Mouse (Mus musculus) ES-Bruce4 (cell line): ENCODE data around the gene Msl1. TPM values are rescaled to one million over a fixed set of nuclear protein-coding genes. Genes with fewer than 3 reads are reported as not detected.
A peak's percentile ranks its signal among the peaks of the same experiment; 100 is the strongest.

Experiments used
- H3K27ac ChIP-seq: 2 replicates; pipeline ENCODE4 v1.5.1; 2012; ENCODE audit warnings: low read length, inconsistent platforms; ENCODE audit not compliant: insufficient read depth
- H3K27me3 ChIP-seq: 2 replicates; pipeline ENCODE4 v1.6.1; 2012; ENCODE audit warnings: mild to moderate bottlenecking, low read length, inconsistent platforms; ENCODE audit not compliant: control insufficient read depth, poor library complexity, insufficient read depth, severe bottlenecking
- H3K36me3 ChIP-seq: 2 replicates; pipeline ENCODE4 v1.6.1; 2012; ENCODE audit warnings: inconsistent platforms, mild to moderate bottlenecking, low read length, moderate library complexity; ENCODE audit not compliant: control insufficient read depth, poor library complexity, insufficient read depth, severe bottlenecking
- H3K4me1 ChIP-seq: one replicate; pipeline ENCODE4 v1.8.1; 2011; ENCODE audit warnings: low read length; ENCODE audit not compliant: control insufficient read depth, insufficient read depth
- H3K4me3 ChIP-seq: 2 replicates; pipeline ENCODE4 v1.5.1; 2011; ENCODE audit warnings: low read depth, mild to moderate bottlenecking, low read length
- H3K9ac ChIP-seq: 2 replicates; pipeline ENCODE4 v1.6.1; 2012; ENCODE audit warnings: low read depth, mild to moderate bottlenecking, inconsistent platforms; ENCODE audit not compliant: poor library complexity, severe bottlenecking
- H3K9me3 ChIP-seq: replicated peaks from 2 replicates; pipeline ENCODE4 v1.6.1; 2012; ENCODE audit warnings: mild to moderate bottlenecking, low read length, inconsistent platforms; ENCODE audit not compliant: control insufficient read depth, poor library complexity, insufficient read depth, severe bottlenecking
- CTCF ChIP-seq: IDR thresholded peaks from one replicate; pipeline ENCODE4 v1.8.1; 2011; ENCODE audit warnings: low read depth, low read length
- EP300 ChIP-seq: IDR thresholded peaks from 2 replicates; pipeline ENCODE4 v1.6.1; 2011; ENCODE audit warnings: low read depth, low read length; ENCODE audit not compliant: insufficient read depth
- POLR2A ChIP-seq: IDR thresholded peaks from one replicate; pipeline ENCODE4 v1.8.1; 2011; ENCODE audit warnings: low read length; ENCODE audit not compliant: insufficient read depth
- polyA plus RNA-seq: library from polyadenylated mRNA; stranded (reverse); fragments of >200 nt; gene quantifications from 2 replicates; pipeline ENCODE4 v1.2.4, GENCODE M21; 2011; ENCODE audit warnings: low read depth; ENCODE audit not compliant: missing spikeins, insufficient read depth, insufficient read length

Msl1 gene
- polyA plus RNA-seq, 1 experiment = 68.7 TPM

- H3K9ac ChIP-seq = no peak overlapping the region
- no peaks in the 10 kb centered on the region for H3K4me1 ChIP-seq
- peaks cover 10% of the 10 kb centered on the region for H3K36me3 ChIP-seq
- H3K9me3 ChIP-seq = no peaks in the 10 kb centered on the region
- TF ChIP-seq EP300 = no peak
- no peak for TF ChIP-seq CTCF
- no peak for TF ChIP-seq POLR2A
- no peak overlapping the region for H3K4me3 ChIP-seq
- H3K27me3 ChIP-seq = peaks cover 13% of the 10 kb centered on the region
- no peak overlapping the region for H3K27ac ChIP-seq
These were observed 42.6 kb downstream of the Msl1 start for GRCm38 (mm10) chr11:98837917-98838316.

GRCm38 (mm10) chr11:98838512-98838911, 43.2 kb downstream of the Msl1 start:
- Histone ChIP-seq H3K27me3 (peaks cover 13% of the 10 kb centered on the region), H3K27ac (no peak overlapping the region), H3K4me1 (no peaks in the 10 kb centered on the region), H3K4me3 (no peak overlapping the region), H3K36me3 (peaks cover 4% of the 10 kb centered on the region; the same call in 1 of the 2 replicates), H3K9me3 (no peaks in the 10 kb centered on the region), H3K9ac (no peak overlapping the region)
- TF ChIP-seq POLR2A = no peak
- no peak for TF ChIP-seq CTCF
- TF ChIP-seq EP300 = no peak

GRCm38 (mm10) chr11:98839402-98839801, 44.1 kb downstream of the Msl1 start:
- Histone ChIP-seq H3K27me3 (peaks cover 13% of the 10 kb centered on the region), H3K27ac (no peak overlapping the region), H3K4me1 (no peaks in the 10 kb centered on the region), H3K9me3 (no peaks in the 10 kb centered on the region), H3K36me3 (no peaks in the 10 kb centered on the region), H3K9ac (no peak overlapping the region), H3K4me3 (no peak overlapping the region)
- TF ChIP-seq POLR2A = no peak
- TF ChIP-seq CTCF = no peak
- TF ChIP-seq EP300 = no peak

- Histone ChIP-seq H3K36me3 (no peaks in the 10 kb centered on the region), H3K4me1 (no peaks in the 10 kb centered on the region), H3K27me3 (peaks cover 13% of the 10 kb centered on the region), H3K4me3 (no peak overlapping the region), H3K9me3 (no peaks in the 10 kb centered on the region), H3K27ac (no peak overlapping the region), H3K9ac (no peak overlapping the region)
- TF ChIP-seq POLR2A (no peak), EP300 (no peak), CTCF (no peak)
These were observed 44.6 kb downstream of the Msl1 start for GRCm38 (mm10) chr11:98839897-98840296.

GRCm38 (mm10) chr11:98846016-98846415, 50.7 kb downstream of the Msl1 start:
- Histone ChIP-seq H3K4me3 (0 out of 2 replicates have a peak overlapping the region, but pooled peaks have one; percentile 9), H3K9me3 (no peaks in the 10 kb centered on the region), H3K27ac (no peak overlapping the region), H3K9ac (no peak overlapping the region), H3K4me1 (peaks cover 3% of the 10 kb centered on the region), H3K27me3 (no peaks in the 10 kb centered on the region), H3K36me3 (no peaks in the 10 kb centered on the region)
- TF ChIP-seq EP300 = no peak
- TF ChIP-seq CTCF = no peak
- TF ChIP-seq POLR2A = no peak

GRCm38 (mm10) chr11:98846865-98847604, 51.7 kb downstream of the Msl1 start:
- no peaks in the 10 kb centered on the region for H3K36me3 ChIP-seq
- peak overlapping the region; percentile 11; the same call in 1 of the 2 replicates for H3K4me3 ChIP-seq
- no peaks in the 10 kb centered on the region for H3K27me3 ChIP-seq
- no peak overlapping the region for H3K9ac ChIP-seq
- peak overlapping the region; percentile 7; the same call in 1 of the 2 replicates for H3K27ac ChIP-seq
- TF ChIP-seq POLR2A (no peak), EP300 (no peak), CTCF (no peak)
- no peaks in the 10 kb centered on the region for H3K9me3 ChIP-seq
- peaks cover 3% of the 10 kb centered on the region for H3K4me1 ChIP-seq
